Mouse (Mus musculus): ENCODE results near the gene C87499. TPM values are rescaled to one million over a fixed set of nuclear protein-coding genes. Genes with fewer than 3 reads are reported as not detected.
A peak's percentile ranks its signal among the peaks of the same experiment; 100 is the strongest.

C87499 gene
- polyA plus RNA-seq, 1 experiment from 2014 or later = not detected

- no peaks in the 10 kb centered on the region for H3K36me3 ChIP-seq (ENCODE audit: control insufficient read depth, insufficient read depth)
- no peak within 1 kb of the TSS for H3K27ac ChIP-seq (ENCODE audit: low read depth, low read length)
- no peaks in the 10 kb centered on the region for H3K9me3 ChIP-seq (ENCODE audit: control insufficient read depth)
- no peak within 1 kb of the TSS for H3K4me3 ChIP-seq (ENCODE audit: low read depth, low read length)
- H3K9ac ChIP-seq (ENCODE audit: low read depth, low read length) = no peak within 1 kb of the TSS
- TF ChIP-seq CTCF (IDR thresholded peaks at IDR 0.05; ENCODE audit: low read depth) = no peak
- no peak for ATAC-seq
- H3K4me2 ChIP-seq (replicated peaks; ENCODE audit: low read depth) = no peak within 1 kb of the TSS
- WGBS = 51% methylated on average over 2 of the region's 2 CpGs
- no peaks in the 10 kb centered on the region for H3K27me3 ChIP-seq (replicated peaks; ENCODE audit: control insufficient read depth, insufficient read depth, low read length)
- no peaks in the 10 kb centered on the region for H3K4me1 ChIP-seq (replicated peaks; ENCODE audit: control insufficient read depth, insufficient read depth, low read length)
Observed at GRCm38 (mm10) chr4:88644359-88644758, 10.1 kb upstream of the C87499 start, which contains the start of gene Ifna13. TSS of gene Ifna13 (minus strand) at chr4:88644459.

- ATAC-seq = no peak
- H3K4me3 ChIP-seq (ENCODE audit: low read depth, low read length) = no peak overlapping the region
- H3K27me3 ChIP-seq (replicated peaks; ENCODE audit: control insufficient read depth, insufficient read depth, low read length) = no peaks in the 10 kb centered on the region
- H3K9ac ChIP-seq (ENCODE audit: low read depth, low read length) = no peak overlapping the region
- no peaks in the 10 kb centered on the region for H3K36me3 ChIP-seq (ENCODE audit: control insufficient read depth, insufficient read depth)
- H3K27ac ChIP-seq (ENCODE audit: low read depth, low read length) = no peak overlapping the region
- H3K4me1 ChIP-seq (replicated peaks; ENCODE audit: control insufficient read depth, insufficient read depth, low read length) = no peaks in the 10 kb centered on the region
- 28% methylated on average over 2 of the region's 2 CpGs for WGBS
- no peak overlapping the region for H3K4me2 ChIP-seq (replicated peaks; ENCODE audit: low read depth)
- H3K9me3 ChIP-seq (ENCODE audit: control insufficient read depth) = no peaks in the 10 kb centered on the region
- no peak for TF ChIP-seq CTCF (IDR thresholded peaks at IDR 0.05; ENCODE audit: low read depth)
Observed at GRCm38 (mm10) chr4:88642526-88642925, 8.3 kb upstream of the C87499 start.

GRCm38 (mm10) chr4:88641077-88641831, 7.0 kb upstream of the C87499 start:
- no peaks in the 10 kb centered on the region for H3K4me1 ChIP-seq (replicated peaks; ENCODE audit: control insufficient read depth, insufficient read depth, low read length)
- ATAC-seq = peak; percentile 91
- TF ChIP-seq CTCF (IDR thresholded peaks at IDR 0.05; ENCODE audit: low read depth) = peak; percentile 89
- H3K27me3 ChIP-seq (replicated peaks; ENCODE audit: control insufficient read depth, insufficient read depth, low read length) = no peaks in the 10 kb centered on the region
- no peaks in the 10 kb centered on the region for H3K9me3 ChIP-seq (ENCODE audit: control insufficient read depth)
- no peaks in the 10 kb centered on the region for H3K36me3 ChIP-seq (ENCODE audit: control insufficient read depth, insufficient read depth)
- 22% methylated on average over 11 of the region's 11 CpGs for WGBS
- no peak overlapping the region for H3K9ac ChIP-seq (ENCODE audit: low read depth, low read length)
- H3K27ac ChIP-seq (ENCODE audit: low read depth, low read length) = no peak overlapping the region
- H3K4me2 ChIP-seq (replicated peaks; ENCODE audit: low read depth) = peak overlapping the region; percentile 58
- H3K4me3 ChIP-seq (ENCODE audit: low read depth, low read length) = peak overlapping the region; percentile 39

- H3K9ac ChIP-seq (ENCODE audit: low read depth, low read length) = no peak overlapping the region
- peak overlapping the region; percentile 58 for H3K4me2 ChIP-seq (replicated peaks; ENCODE audit: low read depth)
Observed at GRCm38 (mm10) chr4:88640704-88641076, 6.5 kb upstream of the C87499 start.

GRCm38 (mm10) chr4:88603276-88603675, 30.9 kb downstream of the C87499 start, which contains the start of gene Ifna12:
TSS of gene Ifna12 (minus strand) at chr4:88603376.
- H3K27ac ChIP-seq (ENCODE audit: low read depth, low read length) = no peak within 1 kb of the TSS
- TF ChIP-seq CTCF (IDR thresholded peaks at IDR 0.05; ENCODE audit: low read depth) = no peak
- ATAC-seq = no peak
- H3K9me3 ChIP-seq (ENCODE audit: control insufficient read depth) = no peaks in the 10 kb centered on the region
- H3K36me3 ChIP-seq (ENCODE audit: control insufficient read depth, insufficient read depth) = no peaks in the 10 kb centered on the region
- H3K4me2 ChIP-seq (replicated peaks; ENCODE audit: low read depth) = no peak within 1 kb of the TSS
- H3K4me1 ChIP-seq (replicated peaks; ENCODE audit: control insufficient read depth, insufficient read depth, low read length) = no peaks in the 10 kb centered on the region
- no peak within 1 kb of the TSS for H3K4me3 ChIP-seq (ENCODE audit: low read depth, low read length)
- H3K27me3 ChIP-seq (replicated peaks; ENCODE audit: control insufficient read depth, insufficient read depth, low read length) = no peaks in the 10 kb centered on the region
- no peak within 1 kb of the TSS for H3K9ac ChIP-seq (ENCODE audit: low read depth, low read length)

More at GRCm38 (mm10) chr4:88640704-88641076, 6.5 kb upstream of the C87499 start:
- TF ChIP-seq CTCF (IDR thresholded peaks at IDR 0.05; ENCODE audit: low read depth) = no peak
- Histone ChIP-seq H3K4me3 (ENCODE audit: low read depth, low read length) (peak overlapping the region; percentile 39), H3K27ac (ENCODE audit: low read depth, low read length) (no peak overlapping the region), H3K4me1 (replicated peaks; ENCODE audit: control insufficient read depth, insufficient read depth, low read length) (no peaks in the 10 kb centered on the region), H3K27me3 (replicated peaks; ENCODE audit: control insufficient read depth, insufficient read depth, low read length) (no peaks in the 10 kb centered on the region), H3K36me3 (ENCODE audit: control insufficient read depth, insufficient read depth) (no peaks in the 10 kb centered on the region), H3K9me3 (ENCODE audit: control insufficient read depth) (no peaks in the 10 kb centered on the region)
- WGBS = 55% methylated on average over 8 of the region's 8 CpGs
- ATAC-seq = no peak

- Histone ChIP-seq H3K4me3 (ENCODE audit: low read depth, low read length) (no peak within 1 kb of the TSS), H3K9me3 (ENCODE audit: control insufficient read depth) (no peaks in the 10 kb centered on the region), H3K27ac (ENCODE audit: low read depth, low read length) (no peak within 1 kb of the TSS), H3K36me3 (ENCODE audit: control insufficient read depth, insufficient read depth) (no peaks in the 10 kb centered on the region), H3K9ac (ENCODE audit: low read depth, low read length) (no peak within 1 kb of the TSS), H3K4me2 (replicated peaks; ENCODE audit: low read depth) (no peak within 1 kb of the TSS), H3K4me1 (replicated peaks; ENCODE audit: control insufficient read depth, insufficient read depth, low read length) (no peaks in the 10 kb centered on the region), H3K27me3 (replicated peaks; ENCODE audit: control insufficient read depth, insufficient read depth, low read length) (no peaks in the 10 kb centered on the region)
- TF ChIP-seq CTCF (IDR thresholded peaks at IDR 0.05; ENCODE audit: low read depth) = no peak
- no peak for ATAC-seq
- 88% methylated on average over 1 of the region's 1 CpGs for WGBS
Observed at GRCm38 (mm10) chr4:88592285-88592684, 41.9 kb downstream of the C87499 start, which contains the start of gene Ifna9. TSS of gene Ifna9 (minus strand) at chr4:88592385.

Other genes with a start within 250 kb of the C87499 start
- 6.6 and 7.4 TPM in 2 replicates for gene Hacd4, start 195.5 kb downstream of the C87499 start, polyA plus RNA-seq (2015; fragmentation: Nextera tagmentation; extraction: Ambion mirVana)
- not detected in 2 replicates for gene Ifnb1, start 111.6 kb downstream of the C87499 start, polyA plus RNA-seq (2015; fragmentation: Nextera tagmentation; extraction: Ambion mirVana)
- gene Ifna15, start 76.2 kb downstream of the C87499 start, polyA plus RNA-seq (2015; fragmentation: Nextera tagmentation; extraction: Ambion mirVana) = not detected in 2 replicates
- not detected in 2 replicates for gene Ifna14, start 62.6 kb downstream of the C87499 start, polyA plus RNA-seq (2015; fragmentation: Nextera tagmentation; extraction: Ambion mirVana)
- gene Ifna9, start 42.0 kb downstream of the C87499 start, polyA plus RNA-seq (2015; fragmentation: Nextera tagmentation; extraction: Ambion mirVana) = not detected in 2 replicates
- gene Ifna12, start 31.0 kb downstream of the C87499 start, polyA plus RNA-seq (2015; fragmentation: Nextera tagmentation; extraction: Ambion mirVana) = not detected in 2 replicates
- not detected in 2 replicates for gene Ifna13, start 10.0 kb upstream of the C87499 start, polyA plus RNA-seq (2015; fragmentation: Nextera tagmentation; extraction: Ambion mirVana)
- gene Ifna16, start 42.5 kb upstream of the C87499 start, polyA plus RNA-seq (2015; fragmentation: Nextera tagmentation; extraction: Ambion mirVana) = not detected in 2 replicates
- gene Ifna2, start 49.5 kb upstream of the C87499 start, polyA plus RNA-seq (2015; fragmentation: Nextera tagmentation; extraction: Ambion mirVana) = not detected in 2 replicates
- not detected in 2 replicates for gene Ifnab, start 56.9 kb upstream of the C87499 start, polyA plus RNA-seq (2015; fragmentation: Nextera tagmentation; extraction: Ambion mirVana)
- gene Gm26566, start 87.4 kb upstream of the C87499 start, polyA plus RNA-seq (2015; fragmentation: Nextera tagmentation; extraction: Ambion mirVana) = 0.16 and 0.43 TPM in 2 replicates
- gene Klhl9, start 88.1 kb upstream of the C87499 start, polyA plus RNA-seq (2015; fragmentation: Nextera tagmentation; extraction: Ambion mirVana) = 40.5 and 42.5 TPM in 2 replicates
- gene Gm13271, start 120.5 kb upstream of the C87499 start, polyA plus RNA-seq (2015; fragmentation: Nextera tagmentation; extraction: Ambion mirVana) = not detected in 2 replicates
- gene Gm13283, start 125.7 kb upstream of the C87499 start, polyA plus RNA-seq (2015; fragmentation: Nextera tagmentation; extraction: Ambion mirVana) = 0.20 TPM in 1 of 2 replicates, not detected in the other
- 0.13 TPM in 1 of 2 replicates, not detected in the other for gene Gm13290, start 139.4 kb upstream of the C87499 start, polyA plus RNA-seq (2015; fragmentation: Nextera tagmentation; extraction: Ambion mirVana)
- gene Gm13289, start 142.5 kb upstream of the C87499 start, polyA plus RNA-seq (2015; fragmentation: Nextera tagmentation; extraction: Ambion mirVana) = not detected in 2 replicates
- not detected in 2 replicates for gene Gm13272, start 145.4 kb upstream of the C87499 start, polyA plus RNA-seq (2015; fragmentation: Nextera tagmentation; extraction: Ambion mirVana)
- gene Ifnz, start 147.7 kb upstream of the C87499 start, polyA plus RNA-seq (2015; fragmentation: Nextera tagmentation; extraction: Ambion mirVana) = 0.18 TPM in 1 of 2 replicates, not detected in the other
- gene Gm13276, start 151.3 kb upstream of the C87499 start, polyA plus RNA-seq (2015; fragmentation: Nextera tagmentation; extraction: Ambion mirVana) = not detected in 2 replicates
- not detected in 2 replicates for gene Gm13277, start 154.2 kb upstream of the C87499 start, polyA plus RNA-seq (2015; fragmentation: Nextera tagmentation; extraction: Ambion mirVana)
- not detected in 2 replicates for gene Gm13278, start 157.1 kb upstream of the C87499 start, polyA plus RNA-seq (2015; fragmentation: Nextera tagmentation; extraction: Ambion mirVana)
- gene Gm13275, start 160.1 kb upstream of the C87499 start, polyA plus RNA-seq (2015; fragmentation: Nextera tagmentation; extraction: Ambion mirVana) = not detected in 2 replicates
- gene Gm13279, start 163.0 kb upstream of the C87499 start, polyA plus RNA-seq (2015; fragmentation: Nextera tagmentation; extraction: Ambion mirVana) = not detected in 2 replicates
- gene Gm13285, start 165.3 kb upstream of the C87499 start, polyA plus RNA-seq (2015; fragmentation: Nextera tagmentation; extraction: Ambion mirVana) = 0.37 and 0.42 TPM in 2 replicates
- gene Gm13287, start 168.8 kb upstream of the C87499 start, polyA plus RNA-seq (2015; fragmentation: Nextera tagmentation; extraction: Ambion mirVana) = not detected in 2 replicates
- not detected in 2 replicates for gene Gm13288, start 171.1 kb upstream of the C87499 start, polyA plus RNA-seq (2015; fragmentation: Nextera tagmentation; extraction: Ambion mirVana)
- gene Ifna7, start 181.8 kb upstream of the C87499 start, polyA plus RNA-seq (2015; fragmentation: Nextera tagmentation; extraction: Ambion mirVana) = not detected in 2 replicates
- not detected in 2 replicates for gene Ifna11, start 185.5 kb upstream of the C87499 start, polyA plus RNA-seq (2015; fragmentation: Nextera tagmentation; extraction: Ambion mirVana)
- not detected in 2 replicates for gene Ifna6, start 193.0 kb upstream of the C87499 start, polyA plus RNA-seq (2015; fragmentation: Nextera tagmentation; extraction: Ambion mirVana)
- not detected in 2 replicates for gene Ifna5, start 201.1 kb upstream of the C87499 start, polyA plus RNA-seq (2015; fragmentation: Nextera tagmentation; extraction: Ambion mirVana)
- gene Ifna4, start 207.4 kb upstream of the C87499 start, polyA plus RNA-seq (2015; fragmentation: Nextera tagmentation; extraction: Ambion mirVana) = not detected in 2 replicates
- gene Ifna1, start 215.7 kb upstream of the C87499 start, polyA plus RNA-seq (2015; fragmentation: Nextera tagmentation; extraction: Ambion mirVana) = not detected in 2 replicates
- gene Ifne, start 245.8 kb upstream of the C87499 start, polyA plus RNA-seq (2015; fragmentation: Nextera tagmentation; extraction: Ambion mirVana) = not detected in 2 replicates

Measured in intestine, postnatal 0 days (tissue).